Mouse (Mus musculus) midbrain, embryonic 13.5 days (tissue): Measurements from ENCODE around the gene Pde6g. TPM values are rescaled to one million over a fixed set of nuclear protein-coding genes. Genes with fewer than 3 reads are reported as not detected.

ENCODE experiments used
- ATAC-seq: fragments of 200-750 bp; cut with Nextera tagmentation; 2 replicates; pipeline ENCODE4 v1.8.0; 2017; ENCODE audit warnings: mild to moderate bottlenecking, moderate TSS enrichment, moderate library complexity
- H3K27ac ChIP-seq: fragments of 300-500 bp; sonication (generic); 2 replicates; pipeline ENCODE4 v1.5.1; 2015; ENCODE audit warnings: inconsistent platforms, mild to moderate bottlenecking, moderate library complexity
- H3K27me3 ChIP-seq: fragments of 300-500 bp; sonication (generic); 2 replicates; pipeline ENCODE4 v1.6.1; 2015; ENCODE audit warnings: mild to moderate bottlenecking, inconsistent platforms
- H3K36me3 ChIP-seq: fragments of 300-500 bp; sonication (generic); 2 replicates; pipeline ENCODE4 v1.6.1; 2015; ENCODE audit warnings: mild to moderate bottlenecking, inconsistent platforms
- H3K4me1 ChIP-seq: fragments of 300-500 bp; sonication (generic); replicated peaks from 2 replicates; pipeline ENCODE4 v1.6.1; 2015; ENCODE audit warnings: inconsistent platforms
- H3K4me2 ChIP-seq: fragments of 300-500 bp; sonication (generic); replicated peaks from 2 replicates; pipeline ENCODE4 v1.6.1; 2015; ENCODE audit warnings: moderate library complexity, mild to moderate bottlenecking, inconsistent platforms
- H3K4me3 ChIP-seq: fragments of 300-500 bp; sonication (generic); replicated peaks from 2 replicates; pipeline ENCODE4 v1.5.1; 2015; ENCODE audit warnings: mild to moderate bottlenecking, inconsistent platforms
- H3K9ac ChIP-seq: fragments of 300-500 bp; sonication (generic); replicated peaks from 2 replicates; pipeline ENCODE4 v1.6.1; 2015; ENCODE audit warnings: mild to moderate bottlenecking, inconsistent platforms
- H3K9me3 ChIP-seq: fragments of 300-500 bp; sonication (generic); 2 replicates; pipeline ENCODE4 v1.6.1; 2016; ENCODE audit warnings: mild to moderate bottlenecking, inconsistent platforms
- WGBS: fragments of 180-500 bp; shearing (Covaris S2); methylation state at CpG from one replicate; pipeline ENCODE4 v1.1.7; 2015; 5-methylcytosine and 5-hydroxymethylcytosine counted together
- polyA plus RNA-seq: library from polyadenylated mRNA; unstranded; fragments of >200 nt; fragmentation: Nextera tagmentation; extraction: Ambion mirVana; gene quantifications from 2 replicates; pipeline ENCODE4 v1.2.1, GENCODE M21; 2015

Pde6g gene
- polyA plus RNA-seq: 0.19 and 0.30 TPM in 2 replicates

DNA sequence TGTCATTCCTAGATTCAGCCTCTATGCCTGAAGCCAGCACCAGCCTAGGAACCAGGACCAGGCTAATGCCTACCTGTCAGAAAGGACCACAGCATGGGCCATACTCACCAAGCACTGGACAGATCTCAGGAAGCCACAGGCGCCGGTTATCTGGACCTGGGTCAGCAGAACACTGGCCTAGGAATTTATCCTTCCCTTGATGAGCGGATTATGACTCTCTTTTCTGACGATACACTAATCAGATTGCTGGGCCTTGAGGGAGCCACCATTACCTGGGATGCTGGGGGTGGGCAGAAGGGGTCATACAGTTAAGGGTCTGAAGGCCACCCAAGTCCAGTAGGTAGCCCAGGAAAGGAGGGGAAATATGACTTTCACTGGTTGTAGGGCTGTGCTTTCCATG is at the start of gene Pde6g:
Gene Pde6g, minus strand, starts transcription at position 195 of the 400 bp plus-strand sequence.
- peaks cover 13% of the 10 kb centered on the region for H3K4me1 ChIP-seq
- H3K27ac ChIP-seq: no peak within 1 kb of the TSS
- ATAC-seq: no peak
- no peak within 1 kb of the TSS for H3K4me3 ChIP-seq
- H3K36me3 ChIP-seq: 0 out of 2 replicates have a peak, but pooled peaks cover 3% of the 10 kb centered on the region
- no peak within 1 kb of the TSS for H3K9ac ChIP-seq
- H3K4me2 ChIP-seq: no peak within 1 kb of the TSS
- H3K27me3 ChIP-seq: no peaks in the 10 kb centered on the region
- 89% methylated on average over 4 of the region's 4 CpGs for WGBS
- no peaks in the 10 kb centered on the region for H3K9me3 ChIP-seq

GRCm38 (mm10) chr11:120501701-120502100 is 48.4 kb upstream of the Pde6g start:
- no peaks in the 10 kb centered on the region for H3K4me1 ChIP-seq
- 95% methylated on average over 4 of the region's 4 CpGs for WGBS
- no peaks in the 10 kb centered on the region for H3K9me3 ChIP-seq
- H3K4me2 ChIP-seq: no peak overlapping the region
- H3K4me3 ChIP-seq: no peak overlapping the region
- H3K27ac ChIP-seq: no peak overlapping the region
- peaks cover 27% of the 10 kb centered on the region for H3K36me3 ChIP-seq
- no peaks in the 10 kb centered on the region for H3K27me3 ChIP-seq
- H3K9ac ChIP-seq: no peak overlapping the region
- no peak for ATAC-seq

DNA sequence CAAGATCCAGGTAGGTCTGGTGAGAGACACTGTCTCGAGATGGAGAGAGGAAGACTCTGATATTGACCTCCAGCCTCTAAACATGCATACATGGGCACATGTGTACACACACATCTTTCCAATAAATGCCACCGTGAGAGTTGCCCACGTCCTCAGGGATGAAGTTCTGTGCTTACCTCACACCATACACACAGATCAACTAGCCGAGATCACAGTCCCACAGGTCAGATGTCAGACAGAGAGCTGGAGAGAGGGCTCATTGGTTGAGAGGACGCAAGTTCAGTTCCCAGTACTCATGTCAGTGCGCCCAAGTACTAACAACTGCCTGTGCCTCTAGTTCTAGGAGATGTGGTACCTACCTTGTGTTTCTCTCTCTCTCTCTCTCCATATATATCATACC is 47.7 kb upstream of the Pde6g start:
- Histone ChIP-seq H3K9ac (no peak overlapping the region), H3K4me2 (no peak overlapping the region), H3K27ac (no peak overlapping the region), H3K4me1 (no peaks in the 10 kb centered on the region), H3K27me3 (no peaks in the 10 kb centered on the region), H3K4me3 (no peak overlapping the region), H3K9me3 (no peaks in the 10 kb centered on the region), H3K36me3 (peaks cover 33% of the 10 kb centered on the region)
- 72% methylated on average over 6 of the region's 6 CpGs for WGBS
- no peak for ATAC-seq

DNA sequence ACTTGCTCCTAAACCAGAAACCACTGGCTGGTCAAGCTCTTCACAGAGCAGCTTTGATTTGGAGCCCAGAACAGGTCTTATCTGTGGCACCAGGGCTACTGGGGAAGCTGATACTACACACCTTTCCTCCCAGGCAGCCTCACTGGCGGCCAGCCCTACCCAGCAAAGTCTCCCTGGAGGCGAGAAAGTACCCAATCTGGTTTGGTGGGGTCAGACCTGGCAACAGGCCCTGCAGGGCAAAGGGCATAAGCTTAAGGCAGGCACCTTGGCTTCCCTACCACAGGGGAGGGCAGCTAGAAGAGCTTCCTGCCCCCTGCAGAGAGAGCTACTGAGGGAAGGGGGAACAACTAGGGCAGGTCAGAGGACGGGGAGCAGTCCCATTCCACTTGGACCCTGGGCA is 47.1 kb upstream of the Pde6g start:
- ATAC-seq: no peak
- no peak overlapping the region for H3K9ac ChIP-seq
- H3K36me3 ChIP-seq: peaks cover 40% of the 10 kb centered on the region
- H3K27ac ChIP-seq: no peak overlapping the region
- no peak overlapping the region for H3K4me3 ChIP-seq
- H3K4me1 ChIP-seq: no peaks in the 10 kb centered on the region
- H3K4me2 ChIP-seq: no peak overlapping the region
- WGBS: 36% methylated on average over 3 of the region's 3 CpGs
- no peaks in the 10 kb centered on the region for H3K9me3 ChIP-seq
- H3K27me3 ChIP-seq: no peaks in the 10 kb centered on the region

DNA sequence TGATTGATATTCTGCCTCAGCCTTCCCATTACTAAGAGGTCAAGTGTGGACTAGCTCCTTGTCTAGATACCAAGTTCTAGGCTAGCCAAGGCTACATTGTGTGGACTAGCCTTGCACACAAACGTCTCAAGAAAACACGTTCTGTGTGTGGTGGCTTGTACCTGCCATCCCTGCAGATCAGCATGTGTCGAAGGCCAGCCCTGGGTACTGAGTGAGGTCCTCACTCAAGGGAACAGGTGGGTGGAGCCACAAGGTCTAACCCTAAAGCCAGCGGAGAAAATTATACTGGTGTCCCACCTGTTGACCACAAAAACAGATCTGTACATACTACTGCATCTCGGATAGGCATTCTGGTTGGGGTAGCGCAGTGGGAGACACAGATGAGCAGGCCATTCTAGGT is 46.6 kb upstream of the Pde6g start:
- Histone ChIP-seq H3K36me3 (peaks cover 44% of the 10 kb centered on the region), H3K9me3 (no peaks in the 10 kb centered on the region), H3K4me2 (no peak overlapping the region), H3K4me1 (no peaks in the 10 kb centered on the region), H3K27me3 (no peaks in the 10 kb centered on the region), H3K9ac (no peak overlapping the region), H3K4me3 (no peak overlapping the region), H3K27ac (no peak overlapping the region)
- no peak for ATAC-seq
- WGBS: 81% methylated on average over 6 of the region's 6 CpGs

DNA sequence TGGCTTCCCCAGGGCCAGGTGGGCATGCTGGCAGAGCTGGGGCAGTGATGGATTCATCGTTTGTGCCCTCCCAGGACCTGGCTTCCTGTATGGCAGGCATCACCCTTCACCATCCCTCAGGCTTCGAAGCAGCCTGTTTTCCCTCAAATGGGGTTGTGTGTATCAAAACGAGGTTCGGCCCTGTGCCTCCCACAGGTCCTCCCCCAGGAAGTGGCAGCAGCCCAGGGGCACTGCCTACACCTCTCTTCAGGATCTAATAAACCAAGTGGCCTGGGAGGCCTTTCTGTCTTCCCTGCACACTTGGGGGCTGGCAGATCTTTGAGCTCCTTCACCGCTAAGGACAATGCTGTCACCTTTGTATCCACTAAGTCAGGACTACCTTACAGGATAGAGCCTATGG is 45.6 kb upstream of the Pde6g start:
- Histone ChIP-seq H3K4me1 (peaks cover 2% of the 10 kb centered on the region), H3K36me3 (peaks cover 52% of the 10 kb centered on the region), H3K4me3 (no peak overlapping the region), H3K27ac (no peak overlapping the region), H3K9me3 (no peaks in the 10 kb centered on the region), H3K27me3 (no peaks in the 10 kb centered on the region), H3K9ac (no peak overlapping the region), H3K4me2 (no peak overlapping the region)
- no peak for ATAC-seq
- WGBS: 92% methylated on average over 5 of the region's 5 CpGs

GRCm38 (mm10) chr11:120498226-120498625 is 44.9 kb upstream of the Pde6g start:
- Histone ChIP-seq H3K9me3 (no peaks in the 10 kb centered on the region), H3K4me2 (no peak overlapping the region), H3K4me3 (no peak overlapping the region), H3K9ac (no peak overlapping the region), H3K27me3 (no peaks in the 10 kb centered on the region), H3K27ac (no peak overlapping the region), H3K4me1 (peaks cover 9% of the 10 kb centered on the region), H3K36me3 (peaks cover 52% of the 10 kb centered on the region)
- ATAC-seq: no peak
- 94% methylated on average over 12 of the region's 12 CpGs for WGBS

- WGBS: 92% methylated on average over 3 of the region's 3 CpGs
- no peak overlapping the region for H3K4me3 ChIP-seq
- H3K27ac ChIP-seq: no peak overlapping the region
- ATAC-seq: no peak
- H3K4me1 ChIP-seq: peaks cover 17% of the 10 kb centered on the region
- no peak overlapping the region for H3K4me2 ChIP-seq
- no peaks in the 10 kb centered on the region for H3K9me3 ChIP-seq
- H3K36me3 ChIP-seq: peaks cover 52% of the 10 kb centered on the region
- H3K27me3 ChIP-seq: no peaks in the 10 kb centered on the region
- no peak overlapping the region for H3K9ac ChIP-seq
Observed at GRCm38 (mm10) chr11:120497436-120497835, 44.1 kb upstream of the Pde6g start.

- 92% methylated on average over 3 of the region's 3 CpGs for WGBS
Observed at GRCm38 (mm10) chr11:120493911-120494310, 40.6 kb upstream of the Pde6g start.

DNA sequence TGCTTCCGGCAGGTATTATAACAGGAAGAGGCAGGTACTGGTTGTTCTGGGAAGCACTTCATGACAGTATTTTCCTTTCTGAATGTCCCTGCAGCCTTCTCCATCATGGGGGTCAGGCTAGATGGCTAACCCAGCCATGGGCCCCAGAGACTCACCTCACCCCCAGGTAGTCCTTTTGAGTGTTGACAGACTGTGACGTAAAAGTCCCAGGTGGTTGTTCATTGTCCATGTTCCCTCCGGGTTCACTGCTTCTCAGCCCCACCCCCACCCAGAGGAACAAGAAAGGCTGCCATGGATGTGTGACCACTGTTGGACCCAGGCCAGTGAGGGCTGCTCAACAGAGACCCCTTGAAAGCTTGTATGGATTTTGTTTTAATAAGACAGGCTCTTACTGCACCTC is 40.1 kb upstream of the Pde6g start:
- H3K27ac ChIP-seq: peak overlapping the region; percentile 77

More at GRCm38 (mm10) chr11:120493911-120494310, 40.6 kb upstream of the Pde6g start:
- H3K4me2 ChIP-seq: peak overlapping the region; percentile 98; the same call in 1 of the 2 replicates
- peaks cover 49% of the 10 kb centered on the region for H3K36me3 ChIP-seq
- peaks cover 39% of the 10 kb centered on the region for H3K4me1 ChIP-seq
- H3K9ac ChIP-seq: 0 out of 2 replicates have a peak overlapping the region, but pooled peaks have one; percentile 86
- no peaks in the 10 kb centered on the region for H3K9me3 ChIP-seq
- no peak overlapping the region for H3K4me3 ChIP-seq
- no peak overlapping the region for H3K27ac ChIP-seq
- no peak for ATAC-seq
- no peaks in the 10 kb centered on the region for H3K27me3 ChIP-seq

DNA sequence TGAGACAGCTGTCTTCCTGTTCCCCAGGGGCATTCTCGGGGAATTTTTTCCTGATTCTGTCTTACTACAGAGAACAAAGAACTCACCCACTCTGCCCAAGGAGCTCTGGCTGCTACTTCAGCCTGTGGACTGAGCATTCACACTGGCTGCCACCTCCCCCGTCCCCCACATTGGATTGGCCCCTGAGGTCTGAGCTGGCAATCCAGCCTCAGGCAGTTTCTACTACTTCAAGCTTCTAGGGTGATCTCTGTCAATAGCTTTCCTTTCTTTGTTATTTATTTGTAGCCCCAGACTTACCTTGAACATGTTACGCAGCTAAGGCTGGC is 39.5 kb upstream of the Pde6g start:
- Histone ChIP-seq H3K27ac (peak overlapping the region; percentile 77), H3K36me3 (peaks cover 49% of the 10 kb centered on the region)
- WGBS: 25% methylated on average over 3 of the region's 3 CpGs

More for the DNA sequence above, 40.1 kb upstream of the Pde6g start:
- H3K4me1 ChIP-seq: peaks cover 39% of the 10 kb centered on the region
- no peaks in the 10 kb centered on the region for H3K9me3 ChIP-seq
- no peak for ATAC-seq
- 61% methylated on average over 3 of the region's 3 CpGs for WGBS
- peak overlapping the region; percentile 86 for H3K9ac ChIP-seq
- H3K27me3 ChIP-seq: no peaks in the 10 kb centered on the region
- peak overlapping the region; percentile 97 for H3K4me3 ChIP-seq
- peaks cover 49% of the 10 kb centered on the region for H3K36me3 ChIP-seq
- H3K4me2 ChIP-seq: peak overlapping the region; percentile 98

DNA sequence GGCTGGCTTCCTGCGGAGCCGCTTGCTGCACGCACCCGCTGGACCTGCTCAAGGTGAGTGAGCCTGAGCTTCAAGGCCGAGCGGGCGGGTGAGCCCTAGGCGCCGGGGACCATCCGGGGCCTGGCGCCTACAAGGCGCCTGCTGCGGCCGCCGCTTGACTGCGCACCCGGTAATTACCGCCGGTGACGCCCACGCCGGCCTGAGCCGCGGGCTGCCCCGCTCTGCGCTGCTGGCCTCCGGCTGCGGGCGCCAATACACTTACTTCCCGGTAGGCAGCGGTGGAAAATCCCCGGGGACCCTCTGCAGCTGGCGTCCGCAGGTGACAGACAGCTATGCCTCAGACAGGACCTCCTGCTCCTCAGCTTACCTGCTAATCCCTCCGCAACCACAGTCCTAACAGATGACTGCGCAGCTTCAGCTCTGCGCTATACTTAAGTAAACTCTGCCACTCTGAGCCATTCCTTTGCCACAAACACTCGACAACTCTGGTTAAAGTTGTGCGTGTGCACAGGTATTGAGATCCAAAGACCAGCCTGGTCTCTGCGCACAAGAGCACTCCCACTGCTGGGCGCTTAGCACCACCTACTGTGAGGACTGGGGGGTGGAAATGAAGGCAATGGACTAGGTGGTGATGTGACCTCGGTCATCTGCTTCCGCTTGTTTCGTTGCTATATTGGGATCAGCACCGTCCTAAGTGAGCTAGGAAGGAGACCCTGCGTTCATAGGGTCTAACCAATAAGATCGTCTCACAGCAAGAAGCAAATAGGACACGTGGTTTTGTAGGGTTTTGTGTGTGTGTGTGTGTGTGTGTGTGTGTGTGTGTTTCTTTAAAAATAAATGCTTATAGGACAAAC is 39.0 kb upstream of the Pde6g start:
- Histone ChIP-seq H3K27ac (peak overlapping the region; percentile 77), H3K27me3 (no peaks in the 10 kb centered on the region), H3K36me3 (peaks cover 49% of the 10 kb centered on the region), H3K9ac (peak overlapping the region; percentile 86), H3K9me3 (no peaks in the 10 kb centered on the region), H3K4me1 (peaks cover 39% of the 10 kb centered on the region), H3K4me2 (peak overlapping the region; percentile 98), H3K4me3 (peak overlapping the region; percentile 97)
- peak; percentile 72 for ATAC-seq
- under 1% methylated on average over 47 of the region's 48 CpGs for WGBS

More for the DNA sequence above, 39.5 kb upstream of the Pde6g start:
- Histone ChIP-seq H3K9ac (peak overlapping the region; percentile 86), H3K9me3 (no peaks in the 10 kb centered on the region), H3K27me3 (no peaks in the 10 kb centered on the region), H3K4me1 (peaks cover 39% of the 10 kb centered on the region), H3K4me2 (peak overlapping the region; percentile 98), H3K4me3 (peak overlapping the region; percentile 97)
- ATAC-seq: no peak
